Mouse (Mus musculus) G1E (cell line): ENCODE data around the gene Abtb1. TPM values are rescaled to one million over a fixed set of nuclear protein-coding genes. Genes with fewer than 3 reads are reported as not detected.

Source experiments
- ATAC-seq: 2 replicates; pipeline ENCODE4 v1.8.0; 2016; ENCODE audit warnings: mild to moderate bottlenecking; ENCODE audit not compliant: insufficient number of reproducible peaks, poor library complexity, low FRiP score, severe bottlenecking; ENCODE audit errors: extremely low read depth
- DNase-seq: peaks from one replicate; pipeline ENCODE4 v3.0.0; 2012; ENCODE audit warnings: low spot score
- H3K27me3 ChIP-seq: 2 replicates; pipeline ENCODE4 v1.6.1; 2012; ENCODE audit warnings: mild to moderate bottlenecking, low read length, inconsistent platforms; ENCODE audit not compliant: insufficient read depth
- H3K36me3 ChIP-seq: replicated peaks from 2 replicates; pipeline ENCODE3; 2012; ENCODE audit warnings: mild to moderate bottlenecking, inconsistent platforms
- H3K4me1 ChIP-seq: 2 replicates; pipeline ENCODE4 v1.6.1; 2012; ENCODE audit warnings: low read depth, low read length, inconsistent platforms, mixed read lengths; ENCODE audit not compliant: insufficient read depth
- H3K4me3 ChIP-seq: 2 replicates; pipeline ENCODE4 v1.5.1; 2012; ENCODE audit warnings: low read depth, mild to moderate bottlenecking, inconsistent platforms, low read length, moderate library complexity, mixed read lengths
- H3K9me3 ChIP-seq: replicated peaks from 2 replicates; pipeline ENCODE4 v1.6.1; 2012; ENCODE audit warnings: inconsistent platforms
- CTCF ChIP-seq: IDR thresholded peaks from 2 replicates; pipeline ENCODE4 v1.5.1; 2012; ENCODE audit warnings: low read depth, low read length, inconsistent platforms, mixed read lengths
- GATA1 ChIP-seq: IDR thresholded peaks from 2 replicates; pipeline ENCODE4 v1.6.1; 2012; ENCODE audit warnings: borderline replicate concordance, low read length, inconsistent platforms, mixed read lengths
- GATA2 ChIP-seq: IDR thresholded peaks from 2 replicates; pipeline ENCODE4 v1.6.1; 2012; ENCODE audit warnings: low read depth, low read length, inconsistent platforms, borderline replicate concordance
- POLR2AphosphoS5 ChIP-seq: IDR thresholded peaks from 2 replicates; pipeline ENCODE4 v1.6.1; 2012; ENCODE audit warnings: low read depth, low read length, inconsistent platforms; ENCODE audit not compliant: insufficient replicate concordance
- TAL1 ChIP-seq: conservative IDR thresholded peaks from 2 replicates; pipeline ENCODE4 v1.6.1; 2012; ENCODE audit warnings: low read depth, low read length, inconsistent platforms, mixed read lengths
- polyA plus RNA-seq: library from polyadenylated mRNA; stranded (reverse); fragments of >175 nt; gene quantifications from 2 replicates; pipeline ENCODE4 v1.2.3, GENCODE M21; 2012
- total RNA-seq, 2 experiments: library from RNA; stranded (forward) in 1 of 2; stranded (reverse) in 1 of 2; fragments of 200-1000 nt in 1 of 2; fragments of >200 nt in 1 of 2; fragmentation: Nextera tagmentation in 1 of 2; gene quantifications; 2 replicates each; pipeline ENCODE4 v1.2.3; 2014 to 2017

Gene Abtb1
- total and polyA plus RNA-seq, 3 experiments: 17.5 to 50.3 (median 22.2) TPM

- peaks cover 44% of the 10 kb centered on the region for H3K4me1 ChIP-seq
- H3K9me3 ChIP-seq: no peaks in the 10 kb centered on the region
- peaks cover 11% of the 10 kb centered on the region for H3K27me3 ChIP-seq
- TF ChIP-seq GATA2: no peak
- TF ChIP-seq CTCF: no peak
- TF ChIP-seq GATA1: no peak
- TF ChIP-seq TAL1: no peak
- no peak for TF ChIP-seq POLR2AphosphoS5
- peaks cover 53% of the 10 kb centered on the region for H3K36me3 ChIP-seq
- peak overlapping the region; percentile 97 for H3K4me3 ChIP-seq
- ATAC-seq (no peak), DNase-seq (no peak)
These were observed 832 bp downstream of the Abtb1 start for GRCm38 (mm10) chr6:88840791-88841513.

GRCm38 (mm10) chr6:88840211-88840610 lies 1.6 kb downstream of the Abtb1 start:
- DNase-seq: no peak
- peaks cover 51% of the 10 kb centered on the region for H3K4me1 ChIP-seq
- H3K9me3 ChIP-seq: no peaks in the 10 kb centered on the region
- no peak for ATAC-seq
- H3K27me3 ChIP-seq: peaks cover 5% of the 10 kb centered on the region
- H3K36me3 ChIP-seq: peaks cover 60% of the 10 kb centered on the region
- TF ChIP-seq GATA1: no peak
- TF ChIP-seq CTCF: no peak
- TF ChIP-seq TAL1: no peak
- H3K4me3 ChIP-seq: peak overlapping the region; percentile 97; the same call in 1 of the 2 replicates

GRCm38 (mm10) chr6:88839135-88839970 lies 2.4 kb downstream of the Abtb1 start:
- H3K4me3 ChIP-seq: no peak overlapping the region
- no peak for TF ChIP-seq CTCF
- TF ChIP-seq GATA2: no peak
- TF ChIP-seq TAL1: no peak
- no peak for TF ChIP-seq GATA1
- no peak for TF ChIP-seq POLR2AphosphoS5
- no peaks in the 10 kb centered on the region for H3K9me3 ChIP-seq
- peaks cover 66% of the 10 kb centered on the region for H3K36me3 ChIP-seq
- DNase-seq: no peak
- H3K27me3 ChIP-seq: no peaks in the 10 kb centered on the region; the same call in 1 of the 2 replicates
- peaks cover 60% of the 10 kb centered on the region for H3K4me1 ChIP-seq
- ATAC-seq: no peak

GRCm38 (mm10) chr6:88838613-88839012 lies 3.2 kb downstream of the Abtb1 start:
- Histone ChIP-seq H3K9me3 (no peaks in the 10 kb centered on the region), H3K27me3 (no peaks in the 10 kb centered on the region; the same call in 1 of the 2 replicates), H3K4me1 (peaks cover 62% of the 10 kb centered on the region), H3K36me3 (peaks cover 69% of the 10 kb centered on the region), H3K4me3 (no peak overlapping the region)
- ATAC-seq (no peak), DNase-seq (no peak)
- no peak for TF ChIP-seq GATA2
- no peak for TF ChIP-seq GATA1
- no peak for TF ChIP-seq TAL1
- no peak for TF ChIP-seq CTCF
- TF ChIP-seq POLR2AphosphoS5: no peak

- H3K4me1 ChIP-seq: peaks cover 61% of the 10 kb centered on the region
- no peaks in the 10 kb centered on the region for H3K9me3 ChIP-seq
- DNase-seq (no peak), ATAC-seq (no peak)
- H3K4me3 ChIP-seq: no peak overlapping the region
- TF ChIP-seq TAL1 (no peak), GATA2 (no peak), CTCF (no peak), POLR2AphosphoS5 (no peak)
- peaks cover 69% of the 10 kb centered on the region for H3K36me3 ChIP-seq
- no peaks in the 10 kb centered on the region for H3K27me3 ChIP-seq
These were observed 3.8 kb downstream of the Abtb1 start for GRCm38 (mm10) chr6:88837999-88838398.

- DNase-seq (no peak), ATAC-seq (no peak)
- H3K36me3 ChIP-seq: peaks cover 69% of the 10 kb centered on the region
- no peak for TF ChIP-seq GATA2
- TF ChIP-seq POLR2AphosphoS5: no peak
- TF ChIP-seq TAL1: no peak
- TF ChIP-seq CTCF: no peak
- TF ChIP-seq GATA1: no peak
- no peaks in the 10 kb centered on the region for H3K27me3 ChIP-seq
- H3K4me3 ChIP-seq: no peak overlapping the region
- H3K4me1 ChIP-seq: peaks cover 66% of the 10 kb centered on the region
- H3K9me3 ChIP-seq: no peaks in the 10 kb centered on the region
These were observed 5.5 kb downstream of the Abtb1 start for GRCm38 (mm10) chr6:88836178-88836819.
